Mouse (Mus musculus): ENCODE measurements around the gene Srsf7. TPM values are rescaled to one million over a fixed set of nuclear protein-coding genes. Genes with fewer than 3 reads are reported as not detected.

Srsf7 gene
- polyA plus RNA-seq, 1 experiment from 2014 or later, result 583 TPM

Other genes with a start within 250 kb of the Srsf7 start
- gene Hnrnpll, start 145.0 kb downstream of the Srsf7 start, polyA plus RNA-seq (2015; fragmentation: Nextera tagmentation; extraction: Ambion mirVana), result 84.5 and 87.9 TPM in 2 replicates
- gene Galm, start 79.8 kb downstream of the Srsf7 start, polyA plus RNA-seq (2015; fragmentation: Nextera tagmentation; extraction: Ambion mirVana), result 2.0 and 2.4 TPM in 2 replicates
- gene Ttc39d, start 153 bp upstream of the Srsf7 start, polyA plus RNA-seq (2015; fragmentation: Nextera tagmentation; extraction: Ambion mirVana), result 0.14 TPM in 1 of 2 replicates, not detected in the other
- gene Gemin6, start 17.1 kb upstream of the Srsf7 start, polyA plus RNA-seq (2015; fragmentation: Nextera tagmentation; extraction: Ambion mirVana), result 24.9 and 25.8 TPM in 2 replicates
- gene Morn2, start 82.9 kb upstream of the Srsf7 start, polyA plus RNA-seq (2015; fragmentation: Nextera tagmentation; extraction: Ambion mirVana), result 45.3 and 47.7 TPM in 2 replicates
- 47.9 and 48.8 TPM in 2 replicates for gene Dhx57, start 83.2 kb upstream of the Srsf7 start, polyA plus RNA-seq (2015; fragmentation: Nextera tagmentation; extraction: Ambion mirVana)
- 1.0 and 1.1 TPM in 2 replicates for gene Arhgef33, start 100.1 kb upstream of the Srsf7 start, polyA plus RNA-seq (2015; fragmentation: Nextera tagmentation; extraction: Ambion mirVana)
- 2.3 and 2.8 TPM in 2 replicates for gene Gm10190, start 166.2 kb upstream of the Srsf7 start, polyA plus RNA-seq (2015; fragmentation: Nextera tagmentation; extraction: Ambion mirVana)

Measured in forebrain, embryonic 15.5 days (tissue).